Mouse (Mus musculus) ZHBTc4 (cell line): ENCODE measurements around the gene Zfp383.
"Not testable (repeated sequence)": the region's sequence is repeated elsewhere in the genome, so short reads cannot be mapped to it uniquely, and the experiment has no call there.

Experiments used
- DNase-seq: peaks from one replicate; pipeline ENCODE4 v3.0.0-alpha.2; 2011; ENCODE audit warnings: low read depth, low spot score

Zfp383 gene

GRCm38 (mm10) chr7:29941027-29941426, 33.0 kb downstream of the Zfp383 start:
- DNase-seq = no peak

- peak; percentile 86 for DNase-seq
Measured at GRCm38 (mm10) chr7:29942740-29943139, 34.7 kb downstream of the Zfp383 start.

- peak; percentile 81 for DNase-seq
Measured at GRCm38 (mm10) chr7:29943720-29944119, 35.7 kb downstream of the Zfp383 start.

- DNase-seq = peak; percentile 92
Measured at GRCm38 (mm10) chr7:29944201-29944600, 36.2 kb downstream of the Zfp383 start.

- DNase-seq = no peak
Measured at GRCm38 (mm10) chr7:29953086-29953485, 45.1 kb downstream of the Zfp383 start.

- DNase-seq = peak; percentile 95
Measured at GRCm38 (mm10) chr7:29953513-29954401, 45.7 kb downstream of the Zfp383 start, which contains the start of gene Zfp74. TSS of gene Zfp74 (minus strand) at chr7:29954089.

GRCm38 (mm10) chr7:29954731-29955130, 46.7 kb downstream of the Zfp383 start:
- DNase-seq = peak; percentile 87

- peak; percentile 65 for DNase-seq
Measured at GRCm38 (mm10) chr7:29956257-29956656, 48.2 kb downstream of the Zfp383 start.

- DNase-seq = no peak
Measured at GRCm38 (mm10) chr7:29958125-29958724, 50.2 kb downstream of the Zfp383 start.

GRCm38 (mm10) chr7:29959004-29959403, 51.0 kb downstream of the Zfp383 start:
- DNase-seq = peak; percentile 70

GRCm38 (mm10) chr7:29965115-29965810, 57.2 kb downstream of the Zfp383 start:
- DNase-seq = not testable (repeated sequence)
